Comparison of ENCODE assay signal across 10 mouse cellular contexts in the genomic region with DNA sequence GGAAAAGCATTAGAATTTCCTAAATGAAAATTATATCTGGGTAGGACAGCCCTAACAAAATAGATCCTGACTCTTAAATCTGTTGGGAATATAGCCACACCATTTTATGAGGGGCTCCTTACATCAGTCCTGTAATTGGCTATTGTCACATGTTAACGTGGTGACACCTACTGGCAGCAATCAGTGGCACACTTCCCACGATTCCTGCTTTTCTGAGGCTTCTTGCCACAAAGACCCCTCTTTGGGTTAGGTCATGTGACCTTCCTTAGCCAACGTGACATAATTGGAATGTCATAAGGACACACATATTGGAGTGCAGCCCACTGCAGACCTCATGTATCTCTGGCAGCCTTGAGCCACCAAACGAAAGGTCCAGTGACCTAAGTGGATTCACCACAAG. TPM values are rescaled to one million over a fixed set of nuclear protein-coding genes. Genes with fewer than 3 reads are reported as not detected.
A peak's percentile ranks its signal among the peaks of the same experiment; 100 is the strongest.
DNase-seq lines count a peak whose midpoint lies in the region; ATAC-seq and TF ChIP-seq lines count a peak whose summit lies in the region.
"Had no signal": no experiment of that assay in that cellular context is flagged by ENCODE, and none has a peak within 500 bp of the region (broad histone marks: within the 10 kb centered on the region; RNA-seq: fewer than 3 reads in every experiment).

No protein-coding gene starts in this region.

- 18% methylated on average over 4 of the region's 4 CpGs for WGBS in forebrain, postnatal 0 days
- 23% methylated on average over 4 of the region's 4 CpGs for WGBS in forebrain, embryonic 15.5 days
- WGBS in limb, embryonic 11.5 days = 29% methylated on average over 4 of the region's 4 CpGs
- WGBS in limb, embryonic 10.5 days = 29% methylated on average over 4 of the region's 4 CpGs

- H3K9ac ChIP-seq in forebrain, postnatal 0 days = no peak overlapping the region
- no peak overlapping the region for H3K9ac ChIP-seq in forebrain, embryonic 15.5 days (replicated peaks)
- H3K9ac ChIP-seq in limb, embryonic 11.5 days (ENCODE audit: low read length) = no peak overlapping the region
- H3K9ac ChIP-seq: limb, embryonic 13.5 days had no signal

- no peak overlapping the region for H3K4me2 ChIP-seq in forebrain, postnatal 0 days (ENCODE audit: low read depth)
- H3K4me2 ChIP-seq in forebrain, embryonic 15.5 days (replicated peaks) = no peak overlapping the region
- H3K4me2 ChIP-seq in limb, embryonic 11.5 days (ENCODE audit: low read depth, severe bottlenecking) = no peak overlapping the region
- H3K4me2 ChIP-seq: limb, embryonic 13.5 days had no signal

- H3K4me1 ChIP-seq in forebrain, postnatal 0 days (ENCODE audit: insufficient read depth) = peaks cover 4% of the 10 kb centered on the region
- peaks cover 12% of the 10 kb centered on the region for H3K4me1 ChIP-seq in forebrain, embryonic 15.5 days
- no peaks in the 10 kb centered on the region for H3K4me1 ChIP-seq in limb, embryonic 11.5 days (ENCODE audit: control insufficient read depth, insufficient read depth, low read length)
- H3K4me1 ChIP-seq in limb, embryonic 10.5 days = peaks cover 20% of the 10 kb centered on the region

- H3K9me3 ChIP-seq in forebrain, postnatal 0 days (ENCODE audit: low read length) = no peaks in the 10 kb centered on the region
- H3K9me3 ChIP-seq in forebrain, embryonic 15.5 days = no peaks in the 10 kb centered on the region
- H3K9me3 ChIP-seq in limb, embryonic 11.5 days (ENCODE audit: control insufficient read depth, low read length) = no peaks in the 10 kb centered on the region
- H3K9me3 ChIP-seq in limb, embryonic 10.5 days (replicated peaks) = no peaks in the 10 kb centered on the region
- H3K9me3 ChIP-seq: limb, embryonic 13.5 days had no signal

- H3K36me3 ChIP-seq in forebrain, postnatal 0 days (ENCODE audit: insufficient read depth) = no peaks in the 10 kb centered on the region
- no peaks in the 10 kb centered on the region for H3K36me3 ChIP-seq in forebrain, embryonic 15.5 days
- H3K36me3 ChIP-seq in limb, embryonic 11.5 days (ENCODE audit: control insufficient read depth, insufficient read depth, low read length) = no peaks in the 10 kb centered on the region
- no peaks in the 10 kb centered on the region for H3K36me3 ChIP-seq in limb, embryonic 10.5 days
- H3K36me3 ChIP-seq: limb, embryonic 13.5 days had no signal

- no peak for ATAC-seq in forebrain, postnatal 0 days
- no peak for ATAC-seq in forebrain, embryonic 15.5 days (replicated peaks)
- no peak for ATAC-seq in limb, embryonic 11.5 days (ENCODE audit: insufficient number of reproducible peaks, low FRiP score, low TSS enrichment, low read depth)

- H3K27ac ChIP-seq in forebrain, postnatal 0 days (ENCODE audit: low read depth, low read length) = no peak overlapping the region
- H3K27ac ChIP-seq in forebrain, embryonic 15.5 days (replicated peaks) = no peak overlapping the region
- no peak overlapping the region for H3K27ac ChIP-seq in limb, embryonic 11.5 days (replicated peaks; ENCODE audit: low read depth, low read length)
- no peak overlapping the region for H3K27ac ChIP-seq in limb, embryonic 10.5 days
- H3K27ac ChIP-seq: limb, embryonic 13.5 days had no signal

- no peak for DNase-seq in forebrain, postnatal 0 days
- DNase-seq in limb, embryonic 11.5 days (ENCODE audit: low spot score) = peak; percentile 40
- no peak for DNase-seq in limb, embryonic 10.5 days (ENCODE audit: low spot score)
- DNase-seq in R1 (ENCODE audit: low read depth, low spot score) = peak; percentile 48
- DNase-seq in forelimb bud, embryonic 11.5 days (ENCODE audit: low read depth, low spot score) = peak; percentile 28
- no peak for DNase-seq in thymus, adult 18-20 months
- DNase-seq: lung, postnatal 14 days; right cerebral cortex, postnatal 25 days had no signal

- H3K27me3 ChIP-seq in forebrain, postnatal 0 days (ENCODE audit: insufficient read depth, low read length) = no peaks in the 10 kb centered on the region
- no peaks in the 10 kb centered on the region for H3K27me3 ChIP-seq in forebrain, embryonic 15.5 days
- H3K27me3 ChIP-seq in limb, embryonic 11.5 days (ENCODE audit: control insufficient read depth, insufficient read depth, low read length) = no peaks in the 10 kb centered on the region
- 0 out of 2 replicates have a peak, but pooled peaks cover under 1% of the 10 kb centered on the region for H3K27me3 ChIP-seq in limb, embryonic 10.5 days (ENCODE audit: low read depth, poor library complexity, severe bottlenecking)
- H3K27me3 ChIP-seq: limb, embryonic 13.5 days had no signal

- TF ChIP-seq CTCF in forebrain, postnatal 0 days (IDR thresholded peaks at IDR 0.05; ENCODE audit: low read depth) = peak; percentile 67

- H3K4me3 ChIP-seq in forebrain, postnatal 0 days (ENCODE audit: low read depth, low read length) = no peak overlapping the region
- no peak overlapping the region for H3K4me3 ChIP-seq in forebrain, embryonic 15.5 days
- H3K4me3 ChIP-seq in limb, embryonic 11.5 days (ENCODE audit: low read depth, low read length) = no peak overlapping the region
- no peak overlapping the region for H3K4me3 ChIP-seq in limb, embryonic 10.5 days
- H3K4me3 ChIP-seq: limb, embryonic 13.5 days had no signal

RNA-seq across cellular contexts. Expression of gene Kcna5, which starts 26.5 kb away (rescaled TPM):
- 4.2 and 8.0 TPM in 2 replicates for total RNA-seq in forebrain, postnatal 0 days (2014; rRNA removed)
- polyA plus RNA-seq in forebrain, postnatal 0 days (2015; fragmentation: Nextera tagmentation; extraction: Ambion mirVana) = 2.4 and 3.7 TPM in 2 replicates
- 1.3 and 2.4 TPM in 2 replicates for polyA plus RNA-seq in forebrain, embryonic 15.5 days (2015; fragmentation: Nextera tagmentation; extraction: Ambion mirVana)
- polyA plus RNA-seq in limb, embryonic 11.5 days (2014; fragmentation: Nextera tagmentation; extraction: Ambion mirVana) = 1.6 and 1.7 TPM in 2 replicates
- 1.3 TPM in 2 replicates for polyA plus RNA-seq in limb, embryonic 10.5 days (2016; fragmentation: Nextera tagmentation; extraction: Ambion mirVana)

Comparison
In these comparisons a context has a peak if more than half of its experiments do, and no peak if none do; other contexts are left out.
1. DNase-seq: peak in limb, embryonic 11.5 days (single experiment), R1 (single experiment) and forelimb bud, embryonic 11.5 days (single experiment); none in forebrain, postnatal 0 days (single experiment), limb, embryonic 10.5 days (single experiment) and thymus, adult 18-20 months (0 of 2).